Mouse (Mus musculus): ENCODE results near the gene Spry2. TPM values are rescaled to one million over a fixed set of nuclear protein-coding genes. Genes with fewer than 3 reads are reported as not detected.

Gene Spry2
- polyA plus RNA-seq, 1 experiment from 2014 or later, result 6.6 TPM

GRCm38 (mm10) chr14:105858935-105859334 is 37.7 kb downstream of the Spry2 start:
- H3K4me3 ChIP-seq, result no peak overlapping the region
- H3K36me3 ChIP-seq, result no peaks in the 10 kb centered on the region
- no peak for ATAC-seq
- H3K27me3 ChIP-seq (replicated peaks), result no peaks in the 10 kb centered on the region
- no peak overlapping the region for H3K27ac ChIP-seq
- no peak overlapping the region for H3K9ac ChIP-seq
- 0 out of 2 replicates have a peak, but pooled peaks cover 4% of the 10 kb centered on the region for H3K4me1 ChIP-seq
- no peaks in the 10 kb centered on the region for H3K9me3 ChIP-seq (replicated peaks)
- WGBS (ENCODE audit: insufficient replicate concordance), result 14% methylated on average over 5 of the region's 5 CpGs
- no peak overlapping the region for H3K4me2 ChIP-seq

- Histone ChIP-seq H3K9me3 (replicated peaks) (no peaks in the 10 kb centered on the region), H3K27ac (no peak overlapping the region), H3K4me2 (no peak overlapping the region), H3K36me3 (no peaks in the 10 kb centered on the region), H3K4me1 (no peaks in the 10 kb centered on the region), H3K9ac (no peak overlapping the region), H3K4me3 (no peak overlapping the region), H3K27me3 (replicated peaks) (no peaks in the 10 kb centered on the region)
- ATAC-seq, result no peak
- 27% methylated on average over 7 of the region's 7 CpGs for WGBS (ENCODE audit: insufficient replicate concordance)
Observed at GRCm38 (mm10) chr14:105851359-105852067, 45.1 kb downstream of the Spry2 start.

Other genes starting within 250 kb of the Spry2 start
- gene Trim52, start 209.4 kb upstream of the Spry2 start, polyA plus RNA-seq (2016; fragmentation: Nextera tagmentation; extraction: Ambion mirVana), result not detected in 2 replicates